8 mouse cellular contexts compared by ENCODE assay signal in genomic region chr6:70921274-70922074, GRCm38 (mm10). TPM values are rescaled to one million over a fixed set of nuclear protein-coding genes. Genes with fewer than 3 reads are reported as not detected.
DNase-seq lines count a peak whose midpoint lies in the region; TF ChIP-seq lines count a peak whose summit lies in the region.

No protein-coding gene starts in this region.

- peak; percentile 84 for TF ChIP-seq CTCF in brain, embryonic 14.5 days (IDR thresholded peaks at IDR 0.05; ENCODE audit: borderline replicate concordance, extremely low read depth, insufficient read depth, insufficient read length)
- peak; percentile 28; the same call in 1 of the 2 replicates for TF ChIP-seq CTCF in embryonic fibroblast, embryonic 13.5 days (IDR thresholded peaks at IDR 0.05; ENCODE audit: borderline replicate concordance, insufficient read depth, low read length)

- H3K36me3 ChIP-seq in hindbrain, embryonic 10.5 days = no peaks in the 10 kb centered on the region

- 0 out of 2 replicates have a peak, but pooled peaks cover 10% of the 10 kb centered on the region for H3K27me3 ChIP-seq in hindbrain, embryonic 10.5 days (ENCODE audit: insufficient read depth, poor library complexity, severe bottlenecking)

- no peak overlapping the region for H3K27ac ChIP-seq in embryonic fibroblast, embryonic 13.5 days (ENCODE audit: insufficient read depth, low read length)
- H3K27ac ChIP-seq in hindbrain, embryonic 10.5 days = peak overlapping the region; percentile 50

- 4% methylated on average over 22 of the region's 22 CpGs for WGBS in hindbrain, embryonic 10.5 days

- TF ChIP-seq POLR2A in brain, embryonic 14.5 days (IDR thresholded peaks at IDR 0.05; ENCODE audit: borderline replicate concordance, extremely low read depth, insufficient read depth, insufficient read length, poor library complexity, severe bottlenecking) = no peak
- TF ChIP-seq POLR2A in embryonic fibroblast, embryonic 13.5 days (IDR thresholded peaks at IDR 0.05; ENCODE audit: low read depth, low read length) = no peak

- H3K4me3 ChIP-seq in embryonic fibroblast, embryonic 13.5 days (ENCODE audit: insufficient read depth, low read length) = no peak overlapping the region
- peak overlapping the region; percentile 42 for H3K4me3 ChIP-seq in hindbrain, embryonic 10.5 days

- H3K9me3 ChIP-seq in hindbrain, embryonic 10.5 days = no peaks in the 10 kb centered on the region

- H3K4me1 ChIP-seq in embryonic fibroblast, embryonic 13.5 days (ENCODE audit: control insufficient read depth, insufficient read depth, low read length) = no peaks in the 10 kb centered on the region
- peaks cover 10% of the 10 kb centered on the region for H3K4me1 ChIP-seq in hindbrain, embryonic 10.5 days (replicated peaks)

- DNase-seq in adrenal gland, adult (ENCODE audit: inconsistent age in 2 of 2, low spot score in 1 of 2) = peak; percentile 23 to 73
- DNase-seq in adrenal gland, adult 8-10 months = no peak
- DNase-seq in brain, embryonic 14.5 days (ENCODE audit: low read depth) = peak; percentile 82
- peak; percentile 66 for DNase-seq in hindbrain, embryonic 10.5 days (ENCODE audit: low spot score)
- peak; percentile 42 to 46 for DNase-seq in layer of hippocampus, postnatal 14 days (ENCODE audit: low spot score in 2 of 2)
- peak; percentile 31 for DNase-seq in lung, postnatal 14 days
- DNase-seq in right cerebral cortex, adult 2 months (ENCODE audit: low spot score in 2 of 2) = peak; percentile 61 to 64

RNA-seq across cellular contexts. Expression of gene Tex37, which starts 2.7 kb away (rescaled TPM):
- total RNA-seq in adrenal gland, adult 8-10 months (2022) = not detected
- polyA plus RNA-seq in brain, embryonic 14.5 days (2012; rRNA removed) = not detected in 2 replicates
- not detected in 2 replicates for polyA plus RNA-seq in embryonic fibroblast, embryonic 13.5 days (2011; ENCODE audit: insufficient read length, low read depth, missing spikeins)
- polyA plus RNA-seq in hindbrain, embryonic 10.5 days (2016; fragmentation: Nextera tagmentation; extraction: Ambion mirVana) = not detected in 2 replicates
- total RNA-seq in layer of hippocampus, postnatal 14 days (2021) = not detected

RNA-seq across cellular contexts. Expression of gene Foxi3, which starts 34.9 kb away (rescaled TPM):
- not detected for total RNA-seq in adrenal gland, adult 8-10 months (2022)
- polyA plus RNA-seq in brain, embryonic 14.5 days (2012; rRNA removed) = 0.08 and 0.49 TPM in 2 replicates
- not detected in 2 replicates for polyA plus RNA-seq in embryonic fibroblast, embryonic 13.5 days (2011; ENCODE audit: insufficient read length, low read depth, missing spikeins)
- not detected in 2 replicates for polyA plus RNA-seq in hindbrain, embryonic 10.5 days (2016; fragmentation: Nextera tagmentation; extraction: Ambion mirVana)
- not detected for total RNA-seq in layer of hippocampus, postnatal 14 days (2021)
